Mouse (Mus musculus) stomach, postnatal 0 days (tissue): Measurements from ENCODE around the gene Zzef1. TPM values are rescaled to one million over a fixed set of nuclear protein-coding genes. Genes with fewer than 3 reads are reported as not detected.

Source experiments
- ATAC-seq: fragments of 200-750 bp; cut with Nextera tagmentation; 2 replicates; pipeline ENCODE4 v1.8.0; 2017; ENCODE audit not compliant: low FRiP score, low TSS enrichment
- DNase-seq: peaks from one replicate; pipeline ENCODE4 v3.0.0-alpha.2; 2016; ENCODE audit warnings: low spot score
- H3K27ac ChIP-seq: fragments of 300-500 bp; sonication (generic); replicated peaks from 2 replicates; pipeline ENCODE4 v1.5.1; 2014; ENCODE audit warnings: mild to moderate bottlenecking, control low read depth
- H3K27me3 ChIP-seq: fragments of 300-500 bp; sonication (generic); 2 replicates; pipeline ENCODE4 v1.6.1; 2014; ENCODE audit warnings: low read length; ENCODE audit not compliant: control insufficient read depth, insufficient read depth
- H3K36me3 ChIP-seq: fragments of 300-500 bp; sonication (generic); 2 replicates; pipeline ENCODE4 v1.6.1; 2014; ENCODE audit warnings: low read length, mixed read lengths; ENCODE audit not compliant: control insufficient read depth, insufficient read depth
- H3K4me1 ChIP-seq: fragments of 300-500 bp; sonication (generic); replicated peaks from 2 replicates; pipeline ENCODE4 v1.6.1; 2014; ENCODE audit warnings: antibody characterized with exemption; ENCODE audit not compliant: control insufficient read depth, insufficient read depth
- H3K4me2 ChIP-seq: fragments of 300-500 bp; sonication (generic); replicated peaks from 2 replicates; pipeline ENCODE4 v1.6.1; 2014; ENCODE audit warnings: low read depth, mild to moderate bottlenecking, control low read depth, moderate library complexity
- H3K4me3 ChIP-seq: fragments of 300-500 bp; sonication (generic); 2 replicates; pipeline ENCODE4 v1.5.1; 2014; ENCODE audit warnings: low read depth, low read length, control low read depth
- H3K9ac ChIP-seq: fragments of 300-500 bp; sonication (generic); 2 replicates; pipeline ENCODE4 v1.6.1; 2014; ENCODE audit warnings: mild to moderate bottlenecking, low read length, control low read depth, mixed read lengths
- H3K9me3 ChIP-seq: fragments of 300-500 bp; sonication (generic); 2 replicates; pipeline ENCODE4 v1.6.1; 2016; ENCODE audit warnings: low read length; ENCODE audit not compliant: control insufficient read depth
- CTCF ChIP-seq: IDR thresholded peaks from 2 replicates; pipeline ENCODE4 v1.5.1; 2016; ENCODE audit warnings: antibody characterized with exemption, low read depth, mild to moderate bottlenecking, moderate library complexity
- EP300 ChIP-seq: optimal IDR thresholded peaks from 2 replicates; pipeline ENCODE3; 2016; ENCODE audit warnings: antibody characterized with exemption
- WGBS: fragments of 180-500 bp; shearing (Covaris S2); extraction: QIAGEN DNeasy Blood & Tissue Kit; methylation state at CpG from one replicate; pipeline ENCODE4 v1.1.7; 2014; 5-methylcytosine and 5-hydroxymethylcytosine counted together
- polyA plus RNA-seq: library from polyadenylated mRNA; unstranded; fragments of >200 nt; fragmentation: Nextera tagmentation; extraction: Ambion mirVana; gene quantifications from 2 replicates; pipeline ENCODE4 v1.2.1, GENCODE M21; 2015

Zzef1 gene
- polyA plus RNA-seq, 1 experiment from 2014 or later = 5.4 TPM

DNA sequence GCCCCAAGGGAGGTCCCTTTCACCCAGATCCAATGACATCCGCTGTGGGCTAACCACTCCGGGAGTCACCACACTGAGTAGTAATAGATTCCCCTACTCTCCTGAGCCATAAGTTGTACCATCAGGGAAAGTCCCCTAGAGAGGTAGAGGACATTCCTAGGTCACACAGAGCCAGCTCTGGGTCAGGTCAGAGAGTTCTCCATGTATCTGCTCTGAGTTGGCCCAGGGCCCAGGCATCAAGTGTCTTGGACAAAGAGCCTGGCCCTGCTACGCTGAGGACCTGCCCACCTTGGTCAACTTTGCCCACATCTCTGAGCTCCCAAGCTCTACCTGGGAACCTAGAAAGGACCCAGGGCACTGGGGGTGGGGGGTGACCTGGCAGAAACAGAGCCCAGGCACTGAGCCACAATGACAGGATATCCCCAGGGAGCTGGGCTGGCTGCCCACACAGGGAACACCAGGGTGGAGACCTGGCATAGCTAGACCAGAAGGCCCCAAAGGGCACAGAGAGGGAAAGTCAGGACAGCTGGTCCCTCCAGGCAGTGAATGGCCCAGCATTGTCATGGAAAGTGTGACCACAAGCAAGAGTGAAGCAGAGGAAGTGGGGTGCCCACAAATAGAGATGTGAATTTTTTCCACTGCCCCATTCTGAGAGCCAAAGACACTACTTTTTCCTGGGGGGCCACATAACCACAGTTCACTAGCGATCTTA, 157.6 kb downstream of the Zzef1 start:
- DNase-seq = no peak

DNA sequence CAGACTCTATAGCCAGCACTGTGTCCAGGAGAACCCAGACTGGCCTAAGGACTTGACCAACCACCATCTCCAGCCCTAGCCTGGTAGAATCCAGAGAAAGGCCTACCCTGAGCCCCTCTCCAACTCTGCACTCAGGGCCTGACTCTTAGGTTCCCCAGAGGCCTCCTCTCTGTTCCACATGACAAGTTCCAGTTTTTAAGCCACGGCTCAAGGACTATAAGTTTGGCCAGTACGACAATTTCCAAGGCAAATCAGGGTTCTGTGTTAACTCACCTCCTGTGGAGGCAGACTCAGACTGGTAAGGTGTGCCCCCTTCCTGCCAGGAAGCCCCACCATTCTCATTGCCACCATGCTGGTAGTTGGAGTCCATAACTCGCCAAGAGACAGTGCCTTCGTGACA, 158.2 kb downstream of the Zzef1 start:
- Histone ChIP-seq H3K9ac (no peak overlapping the region), H3K36me3 (no peaks in the 10 kb centered on the region), H3K27ac (no peak overlapping the region; the same call in 1 of the 2 replicates), H3K4me2 (no peak overlapping the region), H3K9me3 (no peaks in the 10 kb centered on the region), H3K27me3 (no peaks in the 10 kb centered on the region), H3K4me1 (peaks cover 21% of the 10 kb centered on the region), H3K4me3 (no peak overlapping the region)
- ATAC-seq = no peak
- WGBS = 87% methylated on average over 4 of the region's 4 CpGs
- DNase-seq = no peak
- TF ChIP-seq EP300 = no peak
- no peak for TF ChIP-seq CTCF

More for the DNA sequence above, 157.6 kb downstream of the Zzef1 start:
- 71% methylated on average over 4 of the region's 4 CpGs for WGBS
- peak overlapping the region; percentile 63 for H3K27ac ChIP-seq
- H3K36me3 ChIP-seq = no peaks in the 10 kb centered on the region
- peaks cover 21% of the 10 kb centered on the region for H3K4me1 ChIP-seq
- H3K4me2 ChIP-seq = no peak overlapping the region
- ATAC-seq = peak; percentile 31
- no peaks in the 10 kb centered on the region for H3K9me3 ChIP-seq
- H3K27me3 ChIP-seq = no peaks in the 10 kb centered on the region
- H3K4me3 ChIP-seq = no peak overlapping the region
- TF ChIP-seq CTCF = no peak
- no peak for TF ChIP-seq EP300
- no peak overlapping the region for H3K9ac ChIP-seq

DNA sequence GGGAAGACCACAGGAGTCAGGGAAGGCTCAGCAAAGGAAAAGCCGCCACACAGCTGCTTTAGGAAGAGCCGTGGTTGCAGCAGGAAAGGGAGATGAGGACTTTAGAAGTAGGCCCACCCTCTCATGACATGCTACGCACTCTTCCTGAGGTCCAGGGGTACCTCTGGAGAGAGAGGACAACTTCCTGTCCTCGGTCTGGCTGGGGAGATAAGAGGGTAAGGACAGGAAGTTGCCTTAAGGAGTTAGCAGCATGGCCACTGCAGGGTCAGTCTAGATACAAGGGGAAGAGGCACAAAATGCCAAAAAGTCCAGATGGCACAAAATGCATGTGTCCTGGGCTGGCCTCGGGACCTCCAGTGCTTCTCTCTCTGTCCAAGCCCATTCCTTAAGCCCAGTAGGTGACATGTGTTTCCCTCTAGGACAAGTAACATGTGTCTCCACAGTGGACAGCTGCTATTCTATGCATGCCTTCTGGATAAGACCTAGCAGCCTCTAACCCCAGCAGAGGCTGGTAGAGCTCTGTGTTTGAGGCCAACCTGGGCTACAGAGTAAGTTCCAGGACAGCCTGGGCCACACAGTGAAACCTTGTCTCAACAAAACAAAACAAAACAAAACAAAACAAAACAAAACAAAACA, 159.4 kb downstream of the Zzef1 start:
- H3K4me1 ChIP-seq = peaks cover 21% of the 10 kb centered on the region
- DNase-seq (no peak), ATAC-seq (no peak)
- H3K4me2 ChIP-seq = no peak overlapping the region
- TF ChIP-seq CTCF (no peak), EP300 (no peak)
- no peak overlapping the region for H3K27ac ChIP-seq
- no peaks in the 10 kb centered on the region for H3K9me3 ChIP-seq
- H3K4me3 ChIP-seq = no peak overlapping the region
- no peaks in the 10 kb centered on the region for H3K27me3 ChIP-seq
- H3K9ac ChIP-seq = no peak overlapping the region
- no peaks in the 10 kb centered on the region for H3K36me3 ChIP-seq
- 58% methylated on average over 5 of the region's 5 CpGs for WGBS

DNA sequence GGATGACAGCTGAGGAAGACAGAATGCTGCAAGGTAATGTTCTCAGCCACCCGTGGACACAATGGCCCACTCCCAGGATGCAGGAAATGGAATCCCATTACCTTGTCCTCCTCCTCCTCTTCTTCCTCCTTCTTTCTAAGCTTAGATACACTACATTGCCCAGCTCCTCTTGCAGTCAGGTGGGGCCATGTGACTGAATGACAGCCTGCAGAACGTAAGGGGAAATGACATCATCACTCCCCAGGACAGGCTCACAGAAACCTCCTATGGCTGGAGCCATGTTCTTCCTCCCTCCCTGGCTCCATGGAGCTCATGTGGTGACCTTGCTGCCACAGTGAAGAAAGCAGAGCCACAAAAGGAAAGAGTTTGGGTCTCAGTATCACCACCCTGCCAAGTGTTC, 161.3 kb downstream of the Zzef1 start:
- TF ChIP-seq EP300 (no peak), CTCF (no peak)
- Histone ChIP-seq H3K9ac (no peak overlapping the region), H3K36me3 (no peaks in the 10 kb centered on the region), H3K4me2 (no peak overlapping the region), H3K27ac (no peak overlapping the region), H3K9me3 (no peaks in the 10 kb centered on the region), H3K4me3 (no peak overlapping the region), H3K4me1 (peaks cover 24% of the 10 kb centered on the region), H3K27me3 (no peaks in the 10 kb centered on the region)
- no peak for DNase-seq
- WGBS = 53% methylated on average over 2 of the region's 2 CpGs
- ATAC-seq = no peak

DNA sequence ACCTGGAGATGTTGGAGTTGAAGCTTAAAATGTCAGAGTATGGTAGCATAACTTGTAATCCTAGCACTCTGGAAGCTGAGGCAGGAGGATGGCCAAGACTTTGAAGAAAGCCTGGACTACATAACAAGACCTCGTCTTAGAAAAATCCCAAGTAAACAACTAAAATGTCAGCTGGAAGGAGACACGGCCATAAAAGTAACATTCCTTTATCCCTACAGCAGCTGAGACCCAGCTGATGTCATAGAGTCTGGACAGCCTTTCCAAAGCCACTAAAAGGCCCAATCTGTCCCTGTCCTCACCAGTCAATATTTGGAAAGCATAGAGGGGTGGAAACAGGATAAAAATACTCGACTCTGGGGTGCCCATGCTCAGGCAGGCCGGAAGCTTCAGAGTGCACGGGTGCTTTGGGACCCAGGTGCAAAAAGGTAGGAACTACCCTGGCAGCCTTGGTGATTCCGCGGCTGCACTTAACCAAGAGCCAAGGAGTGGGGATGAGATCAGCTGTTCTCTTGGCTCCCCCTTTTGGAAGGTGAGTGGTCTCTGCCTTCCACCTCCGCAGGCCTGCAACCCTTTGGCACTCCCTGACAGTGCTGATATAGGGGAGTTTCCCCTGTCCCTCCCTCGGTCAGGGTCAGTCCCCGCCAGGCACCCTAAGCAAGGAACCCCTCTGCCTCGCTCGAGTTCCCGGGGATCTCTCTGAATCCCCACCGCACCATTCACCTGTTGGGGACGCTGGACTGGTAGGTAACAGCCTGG, 164.1 kb downstream of the Zzef1 start:
- H3K9me3 ChIP-seq = no peaks in the 10 kb centered on the region
- H3K27ac ChIP-seq = peak overlapping the region; percentile 35; the same call in 1 of the 2 replicates
- H3K4me1 ChIP-seq = peaks cover 9% of the 10 kb centered on the region
- no peak for DNase-seq
- no peak overlapping the region for H3K4me3 ChIP-seq
- TF ChIP-seq EP300 (no peak), CTCF (peak; percentile 47)
- H3K27me3 ChIP-seq = no peaks in the 10 kb centered on the region
- WGBS = 35% methylated on average over 15 of the region's 15 CpGs
- H3K9ac ChIP-seq = no peak overlapping the region
- H3K4me2 ChIP-seq = no peak overlapping the region; the same call in 1 of the 2 replicates
- ATAC-seq = no peak
- H3K36me3 ChIP-seq = no peaks in the 10 kb centered on the region

DNA sequence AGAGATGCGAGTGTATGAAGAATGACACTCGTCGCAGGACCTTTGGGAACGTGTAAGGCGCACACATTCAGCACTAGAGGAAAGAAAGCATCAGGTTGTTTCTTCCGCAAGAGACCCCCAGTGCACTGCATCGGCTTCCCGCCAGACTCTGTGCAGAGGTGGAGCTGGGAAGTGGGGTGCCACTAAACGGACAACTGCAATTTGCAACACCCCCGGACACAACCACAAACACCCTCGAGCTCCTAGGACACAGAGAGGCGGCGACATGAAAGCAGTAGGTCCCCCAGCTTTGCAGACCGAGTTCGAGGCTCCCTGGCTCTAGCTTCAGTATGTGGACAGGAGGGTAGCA, 164.7 kb downstream of the Zzef1 start:
- Histone ChIP-seq H3K27ac (peak overlapping the region; percentile 35; the same call in 1 of the 2 replicates), H3K4me1 (peaks cover 9% of the 10 kb centered on the region), H3K4me3 (peak overlapping the region; percentile 46), H3K36me3 (no peaks in the 10 kb centered on the region), H3K27me3 (no peaks in the 10 kb centered on the region), H3K9ac (peak overlapping the region; percentile 47), H3K9me3 (no peaks in the 10 kb centered on the region), H3K4me2 (peak overlapping the region; percentile 64)
- WGBS = 22% methylated on average over 15 of the region's 15 CpGs
- ATAC-seq (no peak), DNase-seq (no peak)
- TF ChIP-seq CTCF (no peak), EP300 (no peak)
